Mouse (Mus musculus) MEL (cell line): Measurements from ENCODE around the gene Cgrrf1.

ENCODE experiments used
- E2F4 ChIP-seq: IDR thresholded peaks from 2 replicates; pipeline ENCODE4 v1.6.1; 2011; ENCODE audit warnings: low read depth, low read length, improper control_type of control experiment, borderline replicate concordance
- EP300 ChIP-seq, 2 experiments: IDR thresholded peaks; 2 replicates each; pipeline ENCODE4 v1.6.1; 2011; ENCODE audit warnings: improper control_type of control experiment in 2 of 2, low read length in 2 of 2, low read depth in 1 of 2, mild to moderate bottlenecking in 1 of 2
- ETS1 ChIP-seq: IDR thresholded peaks from 2 replicates; pipeline ENCODE4 v1.6.1; 2012; ENCODE audit warnings: low read depth, mild to moderate bottlenecking, inconsistent platforms, low read length, improper control_type of control experiment, moderate library complexity
- MXI1 ChIP-seq: IDR thresholded peaks from 2 replicates; pipeline ENCODE4 v1.6.1; 2011; ENCODE audit warnings: mild to moderate bottlenecking, low read depth, low read length, improper control_type of control experiment

DNA sequence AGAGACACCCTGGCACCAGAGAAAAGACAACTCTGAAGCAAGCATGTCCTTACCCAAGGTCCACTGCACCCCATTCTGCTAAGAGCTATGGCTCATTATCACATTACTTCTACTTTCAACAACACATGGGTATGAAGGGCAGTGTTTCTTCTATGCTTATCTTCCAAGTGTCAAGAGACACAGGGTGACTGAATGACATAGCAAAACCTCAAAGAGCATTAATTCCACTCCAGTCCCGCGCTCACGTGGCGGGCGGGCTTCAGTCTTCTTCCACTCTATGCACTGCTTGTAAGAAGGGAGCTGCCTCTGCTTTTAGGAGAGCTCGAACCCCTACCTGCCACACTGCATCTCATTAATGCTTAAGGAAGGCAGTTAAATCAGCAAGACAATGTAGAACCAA lies 16.3 kb upstream of the Cgrrf1 start:
- no peak for TF ChIP-seq ETS1
- no peak for TF ChIP-seq E2F4
- no peak for TF ChIP-seq EP300 (IDR thresholded peaks at IDR 0.05; ENCODE audit: low read depth in 1 of 2, low read length in 2 of 2)
- TF ChIP-seq MXI1, result no peak
